Mouse (Mus musculus): ENCODE measurements at regions not wholly inside any gene's neighbourhood (a gene's known extent, or its start where the extent isn't known, plus 50 kb on each side); places are given as distances from the start of the nearest gene placed in this dataset.

- TF ChIP-seq POLR2AphosphoS2 (IDR thresholded peaks at IDR 0.05; ENCODE audit: low read depth, low read length): no peak
- TF ChIP-seq PAX5 (IDR thresholded peaks at IDR 0.05; ENCODE audit: low read length): no peak
- no peak for TF ChIP-seq RAD21 (IDR thresholded peaks at IDR 0.05; ENCODE audit: low read depth, low read length)
- TF ChIP-seq CHD1 (IDR thresholded peaks at IDR 0.05; ENCODE audit: low read depth, low read length): no peak
- peak; percentile 81 for TF ChIP-seq ETS1 (conservative IDR thresholded peaks at IDR 0.05; ENCODE audit: low read depth, low read length)
- TF ChIP-seq MXI1 (IDR thresholded peaks at IDR 0.05; ENCODE audit: low read depth, low read length): no peak
- no peak for TF ChIP-seq MAZ (IDR thresholded peaks at IDR 0.05; ENCODE audit: low read depth, low read length)
- no peak for TF ChIP-seq HCFC1 (IDR thresholded peaks at IDR 0.05; ENCODE audit: low read depth, low read length)
- peak; percentile 75 for TF ChIP-seq JUN (IDR thresholded peaks at IDR 0.05; ENCODE audit: insufficient read depth, low read depth, low read length)
- peak; percentile 38; the same call in 1 of the 2 replicates for TF ChIP-seq ZNF384 (IDR thresholded peaks at IDR 0.05; ENCODE audit: low read depth, low read length)
- no peak for TF ChIP-seq RCOR1 (conservative IDR thresholded peaks at IDR 0.05; ENCODE audit: low read depth, low read length)
- no peak; the same call in 1 of the 2 replicates for TF ChIP-seq SIN3A (IDR thresholded peaks at IDR 0.05; ENCODE audit: low read length)
- TF ChIP-seq ZMIZ1 (IDR thresholded peaks at IDR 0.05; ENCODE audit: low read depth, low read length): no peak
- peak; percentile 78 for TF ChIP-seq BHLHE40 (IDR thresholded peaks at IDR 0.05; ENCODE audit: low read depth, low read length)
- TF ChIP-seq ELF1 (IDR thresholded peaks at IDR 0.05; ENCODE audit: low read depth, low read length): no peak
- no peak for TF ChIP-seq TBP (conservative IDR thresholded peaks at IDR 0.05; ENCODE audit: low read depth, low read length)
- TF ChIP-seq NRF1 (IDR thresholded peaks at IDR 0.05; ENCODE audit: low read depth, low read length): no peak
- no peak for TF ChIP-seq GABPA (IDR thresholded peaks at IDR 0.05; ENCODE audit: insufficient replicate concordance, low read depth, low read length)
Measured at GRCm38 (mm10) chr13:42245753-42246409, 55.4 kb upstream of the Edn1 start (continued).
